Mouse (Mus musculus) spleen, postnatal 4 days (tissue): ENCODE data around the gene Shisal1.

Experiments used
- DNase-seq, 2 experiments: peaks; one replicate each; pipeline ENCODE4 v3.0.0; 2022; ENCODE audit warnings: low spot score in 2 of 2

Gene Shisal1

DNA sequence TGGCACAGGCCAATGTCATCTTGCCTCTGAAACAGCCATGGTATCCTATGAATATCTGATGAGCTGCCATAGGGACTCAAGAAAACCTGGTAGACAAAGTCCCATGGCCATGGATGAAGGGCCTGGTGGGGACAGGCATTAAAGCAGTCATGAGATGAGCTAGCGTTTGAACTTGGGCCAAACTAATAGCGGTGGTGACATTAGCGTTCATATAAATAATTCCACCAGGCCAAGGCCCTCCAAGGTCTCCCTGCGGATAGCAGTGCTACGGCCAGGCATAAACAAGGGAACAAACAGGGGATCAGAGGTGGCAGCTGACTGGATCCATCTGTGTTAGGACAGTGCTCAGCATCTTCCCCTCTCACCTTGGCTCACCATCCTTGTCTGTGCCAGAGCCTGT lies 21.2 kb downstream of the Shisal1 start:
- DNase-seq = no peak

DNA sequence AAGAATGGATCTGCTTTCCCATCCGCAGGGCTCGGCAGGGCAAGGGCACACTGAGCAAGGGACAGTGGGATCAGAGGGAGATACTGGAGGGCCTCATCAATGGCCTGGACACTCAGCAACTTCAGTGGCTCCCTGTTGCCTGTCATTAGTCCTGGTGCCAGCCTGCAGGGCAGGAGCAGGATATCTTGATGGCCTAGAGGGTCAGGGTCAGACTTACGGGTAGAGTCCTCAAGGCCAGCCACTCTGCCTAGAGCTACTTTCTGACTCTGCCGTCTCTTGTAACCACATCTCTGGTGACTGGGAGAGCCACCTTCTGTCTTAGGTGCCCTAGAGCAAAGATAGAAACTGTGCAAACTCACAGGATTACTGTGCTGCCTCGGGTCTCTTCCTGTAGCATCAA lies 23.1 kb downstream of the Shisal1 start:
- no peak for DNase-seq

GRCm38 (mm10) chr15:84418266-84418610 lies 28.7 kb downstream of the Shisal1 start:
- DNase-seq = no peak

DNA sequence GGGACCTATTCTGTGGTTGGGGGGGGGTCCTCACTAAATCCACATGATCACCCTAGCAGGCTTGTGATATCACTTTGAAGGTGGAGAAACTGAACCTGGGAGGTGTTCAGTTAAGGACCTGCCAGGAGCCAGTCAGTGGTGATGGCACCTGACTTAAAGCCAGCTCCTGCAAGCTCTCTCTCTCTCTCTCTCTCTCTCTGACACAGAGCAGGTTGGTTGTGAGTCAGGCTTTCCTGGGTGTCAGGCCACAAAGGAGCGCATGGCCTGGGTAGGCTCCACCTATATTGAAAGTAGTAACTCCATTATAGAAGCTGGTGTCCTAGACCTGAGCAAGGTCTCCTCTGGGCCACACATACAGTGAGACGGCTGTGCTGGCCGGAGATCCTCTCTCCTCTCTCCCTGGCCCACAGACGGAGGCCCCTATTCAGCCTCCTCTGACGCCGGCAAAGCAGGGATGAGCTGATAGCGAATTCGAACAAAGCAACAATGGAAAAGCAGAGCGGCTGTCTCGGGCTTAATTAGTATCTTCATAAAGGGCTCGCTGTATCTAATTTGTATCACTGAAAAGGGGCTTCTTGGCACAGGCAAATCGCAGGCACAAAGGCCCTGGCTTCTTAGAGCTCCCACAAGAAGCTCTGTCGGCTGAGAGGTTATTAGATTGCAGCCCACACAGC lies 29.2 kb downstream of the Shisal1 start:
- no peak for DNase-seq

GRCm38 (mm10) chr15:84417017-84417416 lies 29.9 kb downstream of the Shisal1 start:
- DNase-seq = no peak

DNA sequence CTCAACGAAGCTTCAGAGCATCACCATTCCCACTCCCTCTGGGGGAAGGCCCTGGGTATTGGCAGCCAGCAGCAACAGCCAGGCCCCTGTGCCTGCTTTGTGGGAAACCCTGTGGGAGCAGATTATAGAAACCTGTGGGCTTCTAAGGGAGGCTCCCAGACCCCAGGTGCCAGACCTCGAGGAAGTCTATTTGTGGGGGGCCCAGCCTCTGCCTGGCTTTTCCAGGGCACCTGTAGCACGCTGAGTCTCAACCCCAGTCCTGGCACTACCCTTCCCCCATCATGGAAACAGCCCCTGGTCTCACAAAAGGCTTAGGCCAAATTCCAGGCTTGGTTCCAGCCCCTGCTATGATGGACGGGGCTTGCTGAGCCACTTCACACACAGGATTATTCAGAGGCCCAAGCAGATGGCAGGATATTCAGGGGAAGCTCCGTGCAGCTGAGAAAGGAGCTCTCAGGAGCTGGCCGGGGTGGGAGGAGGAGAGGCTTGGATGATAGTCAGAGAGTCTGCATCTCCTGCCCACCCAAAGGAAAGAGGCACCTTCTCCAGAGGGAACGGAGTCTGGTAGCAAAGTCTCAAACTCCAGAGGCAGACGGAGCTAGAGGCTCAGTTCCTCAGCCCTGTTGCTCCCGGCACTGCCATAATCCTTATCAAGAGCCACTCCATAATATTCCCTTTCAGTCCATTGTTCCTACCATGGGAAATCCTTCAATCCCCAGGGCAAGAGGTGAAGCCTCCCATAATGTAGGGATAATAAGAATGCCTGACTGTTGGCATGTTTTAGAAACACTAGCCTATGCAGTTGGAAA lies 32.7 kb downstream of the Shisal1 start:
- no peak for DNase-seq

DNA sequence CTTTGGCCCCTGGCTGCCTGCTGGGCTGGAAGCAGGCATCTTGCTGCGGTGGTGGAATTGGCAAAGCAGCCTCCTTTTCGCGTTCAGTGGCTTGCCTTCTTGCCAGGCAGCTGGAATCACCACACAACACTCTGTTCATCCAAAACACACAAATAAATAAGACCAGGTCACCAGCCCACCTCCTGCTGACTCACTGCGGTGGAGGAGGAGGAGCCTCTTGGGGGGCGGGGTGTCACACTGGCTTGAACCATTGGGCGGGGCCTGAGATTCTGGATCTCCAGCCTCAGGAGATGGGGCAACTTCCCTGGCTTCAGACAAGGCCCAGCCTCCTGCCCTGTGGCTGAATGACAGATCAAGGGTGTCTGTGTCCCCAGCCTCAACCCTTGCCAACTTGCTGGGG lies 34.5 kb downstream of the Shisal1 start:
- peak; percentile 67 to 78 for DNase-seq

DNA sequence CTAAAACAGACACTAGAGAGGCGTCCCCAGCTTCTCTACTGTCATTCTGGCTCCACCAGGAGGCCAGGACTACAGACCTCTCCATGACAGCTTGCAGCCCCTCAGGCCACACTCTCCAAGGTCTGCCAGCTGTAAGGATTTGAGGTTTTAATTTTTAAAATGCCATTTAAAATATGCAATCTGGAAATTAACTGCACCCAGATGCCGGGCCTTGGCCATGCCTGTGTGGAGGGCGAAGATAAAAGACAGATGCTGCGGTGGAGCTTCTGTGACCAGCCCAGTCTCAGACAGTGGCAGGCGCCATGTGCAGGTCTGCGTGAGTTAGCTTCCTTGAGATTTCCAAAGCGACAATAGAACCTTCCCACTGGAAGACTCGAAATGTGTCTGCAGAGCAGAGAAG lies 36.8 kb downstream of the Shisal1 start:
- no peak for DNase-seq

GRCm38 (mm10) chr15:84408576-84408975 lies 38.3 kb downstream of the Shisal1 start:
- DNase-seq = no peak

DNA sequence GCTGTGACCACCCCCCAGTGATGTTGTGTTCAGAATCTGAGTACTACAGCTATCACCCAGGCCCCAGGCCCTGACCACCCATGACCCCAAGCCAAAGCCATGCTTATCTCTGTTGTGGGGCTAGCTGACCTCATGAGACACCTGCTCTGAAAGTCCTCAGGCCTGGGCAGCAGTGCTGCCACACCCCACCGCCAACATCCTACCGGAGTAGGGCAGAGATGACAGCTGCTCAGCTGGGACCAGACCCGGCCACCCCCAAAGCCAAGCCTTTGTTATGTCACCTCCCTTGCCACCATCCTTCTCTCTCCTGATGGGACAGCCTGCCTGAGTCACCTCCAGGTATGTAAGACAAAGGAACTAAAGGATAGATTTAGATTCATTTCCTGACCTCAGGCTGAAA lies 41.1 kb downstream of the Shisal1 start:
- no peak for DNase-seq

DNA sequence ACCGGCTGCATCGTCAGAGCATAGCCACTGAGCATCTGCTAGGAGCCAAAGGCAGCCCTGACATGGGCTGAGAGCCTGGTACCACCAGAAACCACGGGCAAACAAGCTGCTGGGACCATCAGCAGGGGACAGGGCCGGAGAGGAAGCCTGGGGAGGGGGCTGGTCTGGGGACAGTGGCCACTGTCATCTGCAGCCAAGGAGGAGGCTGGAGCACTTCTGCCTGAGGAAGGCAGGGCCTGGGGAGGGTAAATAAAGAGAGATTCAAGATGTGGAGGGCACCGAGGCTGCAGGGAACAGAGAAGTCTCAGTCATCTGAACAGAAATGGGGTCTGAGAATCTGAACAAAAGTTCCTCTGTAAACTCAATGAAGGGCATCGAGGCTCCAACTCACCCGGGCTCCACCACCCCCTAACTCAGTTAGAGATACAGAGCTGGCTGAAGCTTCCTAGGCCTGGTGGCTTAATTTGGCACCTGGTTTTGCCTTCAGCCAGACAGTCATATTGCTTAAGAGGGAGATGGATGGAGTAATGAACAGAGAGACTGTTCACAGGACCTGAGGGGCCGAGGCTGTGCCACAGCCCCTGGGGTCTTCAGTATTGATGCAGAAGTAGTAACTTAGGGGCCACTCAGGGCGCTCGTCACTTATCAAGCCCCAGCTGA lies 43.3 kb downstream of the Shisal1 start:
- no peak for DNase-seq

- no peak for DNase-seq
Observed at GRCm38 (mm10) chr15:84398617-84399016, 48.3 kb downstream of the Shisal1 start.

DNA sequence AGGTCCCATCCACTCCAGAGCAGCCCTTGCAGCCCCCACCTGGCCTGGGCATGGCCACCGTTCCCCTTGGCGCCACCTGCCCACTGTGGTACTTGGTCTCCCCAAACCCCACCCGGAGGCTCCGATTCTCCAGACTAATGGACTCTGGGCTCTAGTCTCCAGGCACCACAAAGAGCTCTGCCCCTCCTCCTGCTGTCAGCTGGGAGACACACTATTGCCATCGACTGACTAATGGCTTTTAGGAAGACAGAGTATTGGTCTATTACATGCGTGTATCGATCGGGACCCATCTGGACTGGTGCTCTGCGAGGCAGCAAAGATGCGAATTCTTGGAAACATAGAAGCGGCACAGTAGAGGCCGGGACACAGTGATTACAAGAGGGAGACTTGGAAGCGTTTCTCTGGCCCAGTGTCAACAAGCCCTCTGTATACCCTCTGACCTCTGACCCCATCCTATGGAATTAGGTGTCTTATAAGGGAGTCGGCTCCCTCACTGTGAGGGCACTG lies 49.2 kb downstream of the Shisal1 start:
- DNase-seq = no peak

DNA sequence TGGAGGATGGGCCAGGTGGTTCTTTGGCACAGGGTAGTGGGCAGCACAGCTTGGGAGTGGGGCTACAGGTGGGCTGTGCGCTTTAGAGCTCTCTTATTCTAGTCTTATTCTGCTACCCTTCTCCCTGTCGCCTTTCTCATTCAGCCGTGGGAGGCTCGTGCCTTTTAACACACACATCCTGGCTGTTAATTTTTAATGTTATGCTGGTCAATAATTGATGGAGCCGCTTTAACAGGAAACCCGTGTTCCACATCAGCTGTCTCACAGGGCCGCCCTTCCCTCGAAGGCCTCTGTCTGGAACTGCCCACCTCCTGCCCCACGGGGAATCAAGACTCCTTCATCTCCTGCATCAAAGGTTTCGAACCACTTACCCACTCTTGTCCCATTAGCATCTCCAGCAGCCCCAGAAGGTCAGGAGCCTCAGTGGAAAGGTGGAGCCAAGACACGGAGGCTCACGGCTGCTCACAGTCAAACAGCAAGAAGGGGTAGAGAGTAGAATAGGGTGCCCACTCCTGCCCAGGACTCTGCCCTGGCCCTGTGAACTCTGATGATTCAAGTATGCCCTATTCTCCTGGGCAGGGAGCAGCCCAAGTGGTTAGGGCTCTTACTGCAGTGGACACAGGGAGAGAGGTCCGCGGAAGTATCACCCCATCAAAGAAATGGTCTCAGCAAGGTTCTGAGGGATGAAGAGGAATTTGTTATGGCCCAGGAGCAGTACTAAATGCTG lies 51.4 kb downstream of the Shisal1 start:
- DNase-seq = no peak

GRCm38 (mm10) chr15:84393341-84393740 lies 53.6 kb downstream of the Shisal1 start:
- DNase-seq = no peak

DNA sequence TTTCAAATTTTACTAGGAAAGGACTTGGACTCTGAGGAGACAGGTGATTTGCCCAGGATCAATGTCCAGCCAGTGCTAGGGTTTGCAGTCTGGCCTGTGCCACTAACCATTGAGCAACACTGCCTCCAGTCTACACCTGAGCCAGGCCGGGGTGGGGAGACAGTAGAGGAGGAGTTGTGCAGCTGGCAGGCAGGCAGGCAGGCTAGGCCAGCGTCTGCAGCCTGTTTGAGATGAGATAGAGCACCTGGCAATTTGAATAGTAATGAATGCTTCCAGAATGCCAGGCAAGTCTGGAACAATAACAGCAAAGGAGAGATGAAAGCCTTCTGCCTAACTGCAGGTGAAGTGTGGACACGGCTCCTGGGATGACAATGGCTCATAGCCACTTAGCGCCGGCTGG lies 54.1 kb downstream of the Shisal1 start:
- DNase-seq = no peak

GRCm38 (mm10) chr15:84392131-84392530 lies 54.8 kb downstream of the Shisal1 start:
- no peak for DNase-seq

DNA sequence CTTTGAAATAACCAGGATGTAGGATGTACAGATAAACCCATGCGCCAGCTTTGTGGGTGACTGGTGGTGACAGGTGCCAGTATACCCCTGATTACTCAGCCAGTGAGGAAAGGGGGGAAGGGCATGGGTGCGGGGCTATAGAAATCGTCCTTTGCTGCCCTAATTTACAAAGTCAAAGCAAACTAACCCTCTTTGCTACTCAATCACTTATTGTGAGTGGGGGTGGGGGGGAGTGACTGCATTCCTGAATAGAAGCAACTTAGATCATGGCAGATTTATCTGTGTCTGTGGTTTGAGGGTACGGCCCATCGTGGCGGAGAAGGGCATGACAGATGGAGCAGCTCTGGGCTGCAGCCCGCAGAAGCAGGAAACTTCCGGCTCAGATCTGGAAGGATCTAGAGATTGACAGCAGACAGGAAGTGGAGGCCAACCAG lies 58.2 kb downstream of the Shisal1 start:
- no peak for DNase-seq

DNA sequence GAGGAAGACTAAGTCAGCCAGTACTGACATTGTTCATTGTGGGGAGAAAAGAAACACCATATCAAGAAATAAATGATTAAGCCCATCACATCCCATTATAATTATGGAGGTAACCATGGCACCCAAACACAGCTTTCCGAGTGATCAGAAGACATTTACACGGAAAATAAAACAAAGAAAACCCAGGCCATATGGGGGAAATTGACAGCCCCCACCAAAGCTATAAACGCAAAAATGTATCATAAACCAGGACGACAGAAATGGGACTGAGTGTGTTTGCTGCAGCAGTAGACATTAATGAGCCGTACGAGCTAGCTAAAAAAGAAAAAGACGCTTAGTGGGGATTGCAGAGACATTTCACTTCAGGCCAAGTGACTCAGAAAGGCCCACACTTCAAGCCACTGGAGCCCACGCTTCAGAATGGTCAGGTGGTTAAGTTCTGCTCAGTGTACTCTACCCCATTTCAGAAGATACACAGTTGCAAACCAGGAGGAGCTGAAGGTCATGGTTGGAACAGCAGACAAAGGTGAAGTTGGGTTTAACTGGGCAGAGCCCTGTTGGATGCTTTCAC lies 60.8 kb downstream of the Shisal1 start:
- no peak for DNase-seq

GRCm38 (mm10) chr15:84384066-84384465 lies 62.8 kb downstream of the Shisal1 start:
- DNase-seq = no peak

DNA sequence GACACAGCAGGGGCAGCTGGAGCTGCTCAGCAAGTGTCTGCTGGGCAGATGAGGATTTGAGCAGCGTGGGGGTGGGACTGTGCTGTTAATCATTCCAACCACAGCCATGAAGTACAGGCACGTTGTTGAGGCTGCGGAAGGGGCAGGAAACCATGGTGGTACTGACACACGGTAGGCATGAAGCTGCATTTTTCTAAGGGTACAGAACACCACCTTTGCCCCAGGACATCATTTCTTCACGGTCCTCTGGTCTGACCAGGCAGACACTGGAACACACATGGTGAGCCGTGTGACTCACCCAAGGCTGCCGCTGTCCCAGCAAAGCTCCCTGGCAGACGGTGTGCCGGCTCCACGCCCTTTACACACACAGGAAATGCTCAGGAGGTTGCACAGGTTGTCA lies 66.7 kb downstream of the Shisal1 start:
- DNase-seq = no peak

- DNase-seq = no peak
Observed at GRCm38 (mm10) chr15:84378734-84379133, 68.2 kb downstream of the Shisal1 start.
